Mouse (Mus musculus) heart, postnatal 14 days (tissue): ENCODE measurements at regions not wholly inside any gene's neighbourhood (a gene's known extent, or its start where the extent isn't known, plus 50 kb on each side); places are given as distances from the start of the nearest gene placed in this dataset.
A peak's percentile ranks its signal among the peaks of the same experiment; 100 is the strongest.

Source experiments
- DNase-seq, 2 experiments: peaks; one replicate each; pipeline ENCODE4 v3.0.0; 2021 to 2022
- intact Hi-C: fragments of 180-260 bp; cut with DNase I; formaldehyde crosslinking; loops from one replicate; pipeline ENCODE4 v1.15.1; 2025

- intact Hi-C loops = loop anchor here (5.0 kb wide), 1 partner anchor 47 kb away; no protein-coding TSS in a partner anchor
- peak in 1 of 2 experiments; percentile 27 for DNase-seq
Observed at GRCm38 (mm10) chr8:92008616-92009610, 207.0 kb upstream of the Irx3 start.

DNA sequence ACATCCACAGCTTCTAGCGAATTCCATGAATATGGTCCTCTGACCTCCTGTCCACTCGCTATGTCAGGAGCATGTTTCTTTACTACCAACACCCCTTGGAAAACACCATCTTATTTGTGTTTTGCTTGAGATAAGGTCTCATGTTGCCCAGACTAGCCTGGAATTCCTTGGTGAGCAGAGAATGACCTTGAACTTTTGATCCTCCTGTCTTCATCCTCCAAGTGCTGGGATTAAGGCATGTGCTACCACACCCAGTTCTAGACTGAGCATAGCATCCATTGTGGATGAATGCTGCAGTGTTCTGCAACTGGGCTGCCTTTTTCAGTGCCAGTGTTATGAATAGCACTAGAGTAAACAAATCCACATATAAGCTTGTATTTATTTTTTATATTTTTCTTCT lies 203.2 kb upstream of the Irx3 start:
- intact Hi-C loops = loop anchor here (5.0 kb wide), 1 partner anchor 43 kb away; no protein-coding TSS in a partner anchor
- DNase-seq = no peak

GRCm38 (mm10) chr8:92004532-92004931 lies 202.7 kb upstream of the Irx3 start:
- intact Hi-C loops = no loop called here

GRCm38 (mm10) chr8:92000368-92000767 lies 198.5 kb upstream of the Irx3 start:
- intact Hi-C loops = no loop called here

More at GRCm38 (mm10) chr8:92004532-92004931, 202.7 kb upstream of the Irx3 start:
- DNase-seq = no peak

DNA sequence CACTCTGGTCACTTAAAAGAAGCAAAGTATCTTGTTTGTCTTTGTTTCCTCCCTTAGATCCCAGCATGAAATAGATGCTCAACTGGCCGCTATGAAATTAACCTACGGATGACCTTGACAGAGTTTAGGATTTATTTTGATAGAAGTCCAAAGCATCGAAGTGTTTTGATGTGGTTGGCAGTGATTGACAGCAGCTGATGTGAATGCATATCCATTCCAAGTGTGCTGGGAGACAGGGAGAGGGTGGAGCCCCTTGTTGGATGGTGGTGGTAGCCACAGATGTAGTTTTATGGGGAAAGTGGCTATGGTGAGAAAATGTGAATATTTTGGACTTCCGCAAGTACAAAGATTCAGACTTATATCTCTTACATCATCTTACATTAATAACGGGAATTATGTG lies 197.8 kb upstream of the Irx3 start:
- no peak for DNase-seq
- intact Hi-C loops = no loop called here

More at GRCm38 (mm10) chr8:92000368-92000767, 198.5 kb upstream of the Irx3 start:
- no peak for DNase-seq

- DNase-seq = no peak
- intact Hi-C loops = no loop called here
Observed at GRCm38 (mm10) chr8:91999189-91999588, 197.3 kb upstream of the Irx3 start.

DNA sequence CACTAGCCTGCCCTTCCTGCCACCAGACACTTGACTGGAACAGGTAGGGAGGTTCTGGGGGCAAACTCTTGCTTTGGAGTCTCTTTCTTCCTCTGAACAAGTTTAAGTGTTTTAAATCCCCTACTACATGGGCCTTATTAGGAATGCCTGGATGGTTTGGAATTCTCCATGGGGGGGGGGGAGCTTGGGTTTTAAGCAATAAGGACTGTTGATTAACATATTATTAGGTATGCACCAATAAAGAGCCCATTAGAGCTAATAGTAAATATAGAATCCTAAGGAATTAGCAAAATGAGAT lies 196.0 kb upstream of the Irx3 start:
- DNase-seq = no peak
- intact Hi-C loops = no loop called here

GRCm38 (mm10) chr8:91997023-91997891 lies 195.4 kb upstream of the Irx3 start:
- DNase-seq = no peak
- intact Hi-C loops = no loop called here

GRCm38 (mm10) chr8:91996305-91997022 lies 194.6 kb upstream of the Irx3 start:
- DNase-seq = no peak
- intact Hi-C loops = no loop called here

DNA sequence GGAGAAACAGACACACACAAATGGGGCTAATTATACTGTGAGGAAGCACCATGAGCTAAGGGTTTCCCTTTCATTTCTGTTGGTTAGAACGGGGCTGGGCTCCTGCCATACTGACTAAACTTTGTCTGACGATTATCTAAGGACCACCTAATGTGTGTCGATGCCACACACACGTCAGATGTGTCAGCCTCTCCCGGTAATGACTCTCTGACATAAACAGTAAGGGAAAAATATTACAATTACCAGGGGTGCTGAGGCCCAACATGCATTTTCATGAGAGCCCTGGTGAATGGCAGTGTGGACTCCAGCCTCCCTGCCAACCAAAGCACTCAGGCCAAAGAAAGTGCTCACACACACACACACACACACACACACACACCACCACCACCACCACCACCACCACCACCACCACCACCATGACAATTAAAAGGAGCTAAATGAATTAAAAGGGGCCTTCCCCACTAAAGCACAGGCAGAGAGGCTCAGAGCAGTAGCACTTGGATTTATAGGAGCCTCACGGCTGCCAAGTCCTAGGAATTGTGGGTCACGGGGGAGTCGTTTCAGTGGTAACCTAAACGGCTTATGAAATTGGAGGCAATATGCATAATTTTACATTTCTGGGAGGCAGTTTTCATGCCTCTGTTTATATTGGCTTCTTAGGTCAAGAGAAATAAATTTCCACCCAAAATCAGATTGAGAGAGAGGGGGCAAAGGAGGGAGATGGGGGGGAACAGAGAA lies 193.7 kb upstream of the Irx3 start:
- intact Hi-C loops = no loop called here
- no peak for DNase-seq

DNA sequence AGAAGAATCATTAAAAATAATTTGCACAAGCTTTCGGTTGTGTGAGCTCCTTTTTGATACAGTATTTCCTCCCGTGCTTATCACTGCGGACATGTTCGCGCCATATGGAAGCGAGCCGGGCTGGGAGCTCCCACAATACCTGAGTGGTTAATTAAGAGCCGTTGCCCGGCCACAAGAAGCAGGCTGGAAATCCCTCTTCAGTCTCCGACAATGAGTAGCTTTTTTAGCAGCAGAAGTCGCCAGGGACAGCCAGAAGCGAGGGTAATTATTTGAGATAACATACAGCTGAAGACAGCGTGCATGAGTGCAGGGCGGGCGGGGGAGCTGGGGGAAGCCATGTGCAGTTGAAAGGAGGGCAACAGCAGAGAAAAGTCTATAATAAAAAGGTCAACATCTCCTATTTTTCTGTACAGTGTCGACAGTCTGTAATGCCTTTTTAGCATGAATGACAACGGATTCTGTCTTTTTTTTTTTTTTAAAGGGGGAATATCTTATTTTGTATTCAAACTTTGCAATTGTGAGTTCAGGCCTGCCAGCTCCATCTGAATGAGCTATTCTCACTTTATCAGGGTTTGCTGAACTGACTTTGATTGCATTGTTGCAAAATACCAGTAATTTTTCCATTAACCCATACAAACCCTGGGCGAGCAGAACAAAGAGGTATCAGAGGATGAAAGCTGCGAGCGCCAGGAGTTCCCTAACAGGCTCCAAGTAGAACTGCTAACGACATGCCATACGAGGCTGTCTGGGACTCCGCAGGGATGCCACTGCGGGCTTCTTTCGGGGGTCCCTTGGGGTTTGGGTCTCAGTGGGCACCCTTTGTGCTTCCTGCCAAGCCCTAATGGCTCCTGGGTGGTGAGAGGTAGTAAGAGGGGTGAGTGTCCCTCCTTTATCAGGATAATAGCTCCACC lies 189.9 kb upstream of the Irx3 start:
- intact Hi-C loops = no loop called here
- DNase-seq = peak; percentile 21 to 37

- intact Hi-C loops = no loop called here
- no peak for DNase-seq
Observed at GRCm38 (mm10) chr8:91990952-91991351, 189.1 kb upstream of the Irx3 start.

DNA sequence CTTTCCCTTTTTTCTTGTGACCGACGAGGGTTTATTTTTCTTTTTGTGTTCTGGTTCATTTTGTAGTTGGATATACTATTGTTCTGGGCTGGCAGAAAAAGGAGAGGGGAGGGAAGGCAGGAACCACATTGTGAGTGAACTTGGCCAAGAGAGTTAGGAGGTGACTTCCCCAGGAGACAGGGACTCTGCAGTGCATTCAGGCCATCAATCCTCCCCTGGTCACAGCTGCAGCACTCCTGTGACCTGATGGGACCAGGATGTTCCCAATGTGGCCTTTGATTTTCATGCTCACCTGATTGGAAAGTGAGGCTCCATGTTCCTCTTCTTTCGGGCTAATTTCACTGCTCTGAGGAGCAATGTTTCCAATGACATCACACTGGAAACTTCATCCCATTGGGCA lies 188.2 kb upstream of the Irx3 start:
- DNase-seq = no peak

GRCm38 (mm10) chr8:91988866-91989633 lies 187.2 kb upstream of the Irx3 start:
- DNase-seq = peak in 1 of 2 experiments; percentile 21
- intact Hi-C loops = no loop called here

More for the DNA sequence above, 188.2 kb upstream of the Irx3 start:
- intact Hi-C loops = no loop called here

- intact Hi-C loops = no loop called here
- peak; percentile 45 to 75 for DNase-seq
Observed at GRCm38 (mm10) chr8:91987854-91988253, 186.0 kb upstream of the Irx3 start.

DNA sequence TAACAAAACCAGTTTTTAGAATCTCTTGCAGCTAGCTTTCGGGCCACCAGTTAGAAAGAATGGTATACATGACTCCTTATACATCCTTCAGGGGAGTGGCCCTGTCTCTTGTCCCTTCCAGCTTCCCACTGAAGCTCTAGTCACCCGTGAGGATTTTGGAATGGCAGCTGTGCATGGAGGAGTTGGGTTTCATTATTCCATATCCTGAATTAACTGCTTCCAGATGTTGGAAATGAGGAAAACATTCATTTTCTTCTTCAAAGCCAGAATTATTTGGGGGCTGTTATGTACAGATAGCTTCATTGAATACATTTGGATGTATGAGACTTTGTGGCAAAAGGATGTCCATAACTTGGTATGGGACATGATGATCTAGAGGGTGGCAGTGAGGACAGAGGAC lies 181.3 kb upstream of the Irx3 start:
- no peak for DNase-seq
- intact Hi-C loops = no loop called here

- intact Hi-C loops = no loop called here
- no peak for DNase-seq
Observed at GRCm38 (mm10) chr8:91976900-91977585, 175.2 kb upstream of the Irx3 start.
